Mouse (Mus musculus) urinary bladder, postnatal 36 days (tissue): ENCODE measurements around the gene Slco1b2.
"Not testable (repeated sequence)": the region's sequence is repeated elsewhere in the genome, so short reads cannot be mapped to it uniquely, and the experiment has no call there.

ENCODE experiments used
- DNase-seq, 2 experiments: peaks; one replicate each; pipeline ENCODE4 v3.0.0; 2022; ENCODE audit warnings: low spot score in 2 of 2, mixed read lengths in 1 of 2

Slco1b2 gene

GRCm38 (mm10) chr6:141629291-141629690 lies at the start of gene Slco1b2:
Slco1b2 (plus strand) TSS chr6:141629518.
- DNase-seq: no peak

- no peak for DNase-seq
These were observed 44.4 kb upstream of the Slco1b2 start for GRCm38 (mm10) chr6:141584791-141585403.

DNA sequence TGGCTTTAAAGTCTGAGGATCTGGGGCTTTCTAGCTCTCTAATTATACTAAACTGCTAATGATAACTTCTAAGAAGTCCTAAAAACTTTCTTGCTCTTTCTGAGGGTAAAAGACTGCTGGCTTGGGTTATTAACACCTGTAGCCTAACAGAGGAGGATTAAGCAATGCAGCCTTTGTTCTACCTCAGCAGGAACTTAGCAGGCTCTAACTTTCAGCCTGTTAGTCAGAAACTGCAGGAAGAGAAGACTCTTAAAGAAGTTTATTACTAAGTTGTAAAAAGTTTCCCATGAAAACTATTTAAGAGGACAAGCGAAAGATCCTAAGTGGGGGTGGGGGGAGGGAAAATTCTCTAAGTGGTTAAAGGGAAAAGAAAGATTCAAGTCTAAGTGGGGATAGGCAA lies 39.3 kb upstream of the Slco1b2 start:
- DNase-seq: no peak

GRCm38 (mm10) chr6:141590598-141591200 lies 38.6 kb upstream of the Slco1b2 start:
- DNase-seq: not testable (repeated sequence)

- no peak for DNase-seq
These were observed 33.2 kb upstream of the Slco1b2 start for GRCm38 (mm10) chr6:141596081-141596480.

- no peak for DNase-seq
These were observed 32.3 kb upstream of the Slco1b2 start for GRCm38 (mm10) chr6:141597037-141597436.

DNA sequence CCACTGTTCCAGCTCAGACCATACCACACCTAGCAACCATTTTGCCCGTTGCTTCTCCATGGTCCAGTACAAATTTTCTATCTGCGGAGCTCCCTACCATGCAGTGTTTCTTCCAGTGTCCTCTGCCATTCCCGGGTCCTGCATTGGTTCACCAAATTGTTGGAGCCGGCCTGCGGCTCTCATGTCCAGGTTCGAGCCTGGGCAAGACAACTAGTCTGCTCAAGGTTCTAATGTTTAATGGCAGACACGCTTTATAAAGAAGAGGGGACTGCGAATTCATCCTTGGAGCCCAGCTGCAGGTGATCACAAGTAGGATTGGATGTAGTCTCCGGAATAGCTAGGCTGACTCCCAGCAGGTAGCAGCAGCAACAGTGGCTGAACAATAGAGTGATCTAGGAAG lies 28.4 kb upstream of the Slco1b2 start:
- DNase-seq: no peak

- DNase-seq: peak in 1 of 2 experiments; percentile 32
These were observed 18.5 kb upstream of the Slco1b2 start for GRCm38 (mm10) chr6:141610702-141611260.

DNA sequence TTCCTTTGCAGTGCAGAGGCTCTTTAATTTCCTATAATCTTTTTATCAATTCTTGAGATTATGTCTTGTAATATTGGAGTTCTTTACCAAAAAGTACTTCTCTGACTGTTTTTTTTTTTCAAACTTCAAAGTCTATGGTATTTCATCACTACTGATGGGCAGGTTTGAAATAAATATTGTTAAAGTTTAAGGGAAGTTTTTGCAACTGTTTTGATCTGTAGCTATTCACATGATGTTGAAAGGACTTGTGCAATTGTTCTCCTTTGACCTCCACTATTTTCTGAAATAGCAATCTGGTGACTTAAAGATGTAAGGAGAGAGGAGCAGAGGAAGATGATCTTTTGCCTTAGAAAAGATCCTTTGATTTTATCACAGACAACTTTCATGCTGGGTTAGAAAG lies 15.3 kb upstream of the Slco1b2 start:
- DNase-seq: no peak

DNA sequence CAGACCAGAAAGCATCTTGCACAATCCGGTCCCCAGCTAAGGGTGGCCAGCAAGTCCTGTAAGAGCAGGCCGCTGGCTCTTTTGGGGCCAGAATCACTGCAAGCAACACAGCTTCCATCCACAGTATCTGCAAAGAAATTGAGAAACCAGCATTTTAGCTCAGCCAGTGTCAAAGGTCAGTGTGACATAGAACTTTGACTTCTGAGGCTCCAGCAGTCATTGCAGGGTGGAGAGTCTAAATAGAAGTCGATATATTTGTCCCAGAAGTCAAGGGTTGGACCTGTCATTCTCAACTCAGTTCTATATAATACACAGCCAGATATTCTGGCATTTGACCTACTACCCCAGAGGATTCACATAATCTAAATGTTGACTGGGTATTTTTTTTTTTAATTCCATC lies 14.0 kb upstream of the Slco1b2 start:
- peak in 1 of 2 experiments; percentile 37 for DNase-seq

GRCm38 (mm10) chr6:141632935-141633334 lies 3.6 kb downstream of the Slco1b2 start:
- DNase-seq: peak in 1 of 2 experiments; percentile 6

GRCm38 (mm10) chr6:141635250-141635649 lies 5.9 kb downstream of the Slco1b2 start:
- no peak for DNase-seq

DNA sequence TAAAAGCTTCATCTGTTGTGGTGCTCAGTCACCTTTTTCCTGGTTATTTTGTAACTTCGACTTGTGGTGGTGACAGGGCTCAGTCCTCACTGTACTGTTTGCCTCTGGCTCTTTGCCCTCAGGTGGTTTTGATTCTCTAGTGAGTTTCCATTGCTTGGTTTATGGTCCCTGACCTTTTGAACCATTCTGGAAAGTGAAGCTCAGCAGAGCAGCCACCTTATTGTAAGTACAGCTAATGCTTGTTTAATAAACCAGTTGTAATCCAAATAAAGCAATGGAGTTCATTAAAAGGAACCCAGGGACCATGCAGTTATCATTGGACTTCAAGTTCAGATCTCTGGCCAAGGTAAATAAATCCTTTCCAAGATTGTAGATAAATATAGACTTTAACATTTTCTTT lies 11.3 kb downstream of the Slco1b2 start:
- peak in 1 of 2 experiments; percentile 25 for DNase-seq

DNA sequence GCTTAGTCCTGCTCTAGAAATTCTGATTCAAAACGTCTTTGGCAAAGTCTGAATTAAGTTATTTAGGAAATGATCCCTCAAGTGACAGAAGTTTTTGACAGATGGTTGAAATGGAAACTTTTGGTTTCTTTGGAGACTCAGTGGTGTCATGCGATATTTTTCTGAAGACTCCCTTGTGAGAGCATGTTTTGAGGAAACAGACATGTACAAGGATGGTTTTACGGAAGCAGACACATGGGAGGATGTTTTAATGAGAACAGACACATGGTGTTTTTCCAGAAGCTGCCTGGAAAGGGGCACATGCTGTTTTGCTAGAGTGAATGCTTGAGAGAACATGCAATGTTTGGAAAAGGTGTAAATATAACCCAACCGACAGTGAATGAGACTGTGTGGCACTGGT lies 57.7 kb downstream of the Slco1b2 start:
- no peak for DNase-seq

DNA sequence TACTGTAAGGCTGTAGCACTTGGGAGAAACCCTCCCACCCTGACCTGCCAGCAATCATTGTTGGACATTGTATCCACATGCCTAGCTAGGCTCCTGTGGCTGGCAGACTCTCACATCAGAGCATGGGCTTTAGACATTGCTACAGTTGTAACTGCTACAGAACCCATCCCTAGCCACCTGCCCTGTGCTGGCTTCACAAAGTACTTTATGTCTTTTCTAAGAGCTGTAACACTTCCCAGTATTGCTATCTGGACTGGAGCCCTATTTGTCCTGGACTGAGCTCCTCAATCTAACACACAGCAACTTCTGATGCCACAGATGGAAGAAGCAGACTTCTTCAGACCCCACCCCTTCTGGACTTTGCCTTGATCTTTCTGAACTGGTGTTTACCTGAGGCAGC lies 61.9 kb downstream of the Slco1b2 start:
- no peak for DNase-seq
